Mouse (Mus musculus): ENCODE measurements around the gene Crtap.

The Crtap gene

GRCm38 (mm10) chr9:114389905-114390748 lies at the start of gene Crtap:
Crtap (minus strand) TSS chr9:114390675.
- peak; percentile 70 for DNase-seq (ENCODE audit: low read depth)

- peak; percentile 58 for DNase-seq (ENCODE audit: low read depth)
Observed at GRCm38 (mm10) chr9:114435668-114436067, 45.2 kb upstream of the Crtap start.

GRCm38 (mm10) chr9:114428103-114428834 lies 37.8 kb upstream of the Crtap start:
- DNase-seq (ENCODE audit: low read depth) = no peak

- peak; percentile 47 for DNase-seq (ENCODE audit: low read depth)
Observed at GRCm38 (mm10) chr9:114427425-114427824, 37.0 kb upstream of the Crtap start.

- no peak for DNase-seq (ENCODE audit: low read depth)
Observed at GRCm38 (mm10) chr9:114426201-114426600, 35.7 kb upstream of the Crtap start.

GRCm38 (mm10) chr9:114425576-114425975 lies 35.1 kb upstream of the Crtap start:
- DNase-seq (ENCODE audit: low read depth) = no peak

- DNase-seq (ENCODE audit: low read depth) = peak; percentile 66
Observed at GRCm38 (mm10) chr9:114421797-114422196, 31.3 kb upstream of the Crtap start.

- DNase-seq (ENCODE audit: low read depth) = no peak
Observed at GRCm38 (mm10) chr9:114421045-114421444, 30.6 kb upstream of the Crtap start.

- no peak for DNase-seq (ENCODE audit: low read depth)
Observed at GRCm38 (mm10) chr9:114420443-114420842, 30.0 kb upstream of the Crtap start.

GRCm38 (mm10) chr9:114418187-114418586 lies 27.7 kb upstream of the Crtap start:
- peak; percentile 90 for DNase-seq (ENCODE audit: low read depth)

GRCm38 (mm10) chr9:114416646-114417517 lies 26.4 kb upstream of the Crtap start:
- no peak for DNase-seq (ENCODE audit: low read depth)

GRCm38 (mm10) chr9:114415701-114416100 lies 25.2 kb upstream of the Crtap start:
- peak; percentile 87 for DNase-seq (ENCODE audit: low read depth)

GRCm38 (mm10) chr9:114413866-114414265 lies 23.4 kb upstream of the Crtap start:
- no peak for DNase-seq (ENCODE audit: low read depth)

- no peak for DNase-seq (ENCODE audit: low read depth)
Observed at GRCm38 (mm10) chr9:114412406-114412805, 21.9 kb upstream of the Crtap start.

- DNase-seq (ENCODE audit: low read depth) = no peak
Observed at GRCm38 (mm10) chr9:114411295-114411694, 20.8 kb upstream of the Crtap start.

- no peak for DNase-seq (ENCODE audit: low read depth)
Observed at GRCm38 (mm10) chr9:114410313-114410862, 19.9 kb upstream of the Crtap start.

GRCm38 (mm10) chr9:114407676-114408075 lies 17.2 kb upstream of the Crtap start:
- DNase-seq (ENCODE audit: low read depth) = no peak

GRCm38 (mm10) chr9:114401685-114402080 lies 11.2 kb upstream of the Crtap start:
- DNase-seq (ENCODE audit: low read depth) = peak; percentile 66

- peak; percentile 85 for DNase-seq (ENCODE audit: low read depth)
Observed at GRCm38 (mm10) chr9:114400949-114401684, 10.6 kb upstream of the Crtap start, which contains the start of the genes Glb1 and Tmppe. Glb1 (plus strand) TSS chr9:114401076. Tmppe (plus strand) TSS chr9:114401105.

GRCm38 (mm10) chr9:114400588-114400948 lies 10.1 kb upstream of the Crtap start:
- no peak for DNase-seq (ENCODE audit: low read depth)

GRCm38 (mm10) chr9:114399680-114400079 lies 9.2 kb upstream of the Crtap start:
- no peak for DNase-seq (ENCODE audit: low read depth)

Data from naive thymus-derived CD4-positive, alpha-beta T cell, adult 2 months (primary cell).